Mouse (Mus musculus) liver, postnatal 0 days (tissue): Measurements from ENCODE around the gene Zfp13. TPM values are rescaled to one million over a fixed set of nuclear protein-coding genes. Genes with fewer than 3 reads are reported as not detected.
"Not testable (repeated sequence)": the region's sequence is repeated elsewhere in the genome, so short reads cannot be mapped to it uniquely, and the experiment has no call there.

Source experiments
- ATAC-seq: fragments of 200-750 bp; cut with Nextera tagmentation; 2 replicates; pipeline ENCODE4 v1.8.0; 2017; ENCODE audit warnings: mild to moderate bottlenecking, moderate library complexity
- DNase-seq: peaks from one replicate; pipeline ENCODE4 v3.0.0-alpha.2; 2016
- H3K27ac ChIP-seq: fragments of 300-500 bp; sonication (generic); 2 replicates; pipeline ENCODE4 v1.5.1; 2014; ENCODE audit warnings: antibody characterized with exemption, moderate library complexity, mild to moderate bottlenecking, low read depth
- H3K27me3 ChIP-seq: fragments of 300-500 bp; sonication (generic); 2 replicates; pipeline ENCODE4 v1.6.1; 2014; ENCODE audit warnings: low read length, control low read depth, mixed read lengths; ENCODE audit not compliant: insufficient read depth
- H3K36me3 ChIP-seq: fragments of 300-500 bp; sonication (generic); replicated peaks from 2 replicates; pipeline ENCODE4 v1.6.1; 2014; ENCODE audit warnings: mild to moderate bottlenecking, control low read depth, low read length, moderate library complexity, mixed read lengths; ENCODE audit not compliant: insufficient read depth
- H3K4me1 ChIP-seq: fragments of 300-500 bp; sonication (generic); 2 replicates; pipeline ENCODE4 v1.6.1; 2014; ENCODE audit warnings: antibody characterized with exemption, mild to moderate bottlenecking, control low read depth; ENCODE audit not compliant: insufficient read depth
- H3K4me2 ChIP-seq: fragments of 300-500 bp; sonication (generic); 2 replicates; pipeline ENCODE4 v1.6.1; 2014; ENCODE audit warnings: low read depth, mild to moderate bottlenecking, low read length, moderate library complexity, mixed read lengths
- H3K4me3 ChIP-seq: fragments of 300-500 bp; sonication (generic); 2 replicates; pipeline ENCODE4 v1.5.1; 2014; ENCODE audit warnings: low read depth, low read length
- H3K9ac ChIP-seq: fragments of 300-500 bp; sonication (generic); replicated peaks from 2 replicates; pipeline ENCODE4 v1.6.1; 2014; ENCODE audit warnings: mild to moderate bottlenecking, moderate library complexity
- H3K9me3 ChIP-seq: fragments of 300-500 bp; sonication (generic); 2 replicates; pipeline ENCODE4 v1.6.1; 2016; ENCODE audit warnings: mild to moderate bottlenecking, control low read depth, low read length, mixed read lengths
- CTCF ChIP-seq: sonication (generic); IDR thresholded peaks from 2 replicates; pipeline ENCODE4 v1.5.1; 2016; ENCODE audit warnings: antibody characterized with exemption, low read depth
- EP300 ChIP-seq: IDR thresholded peaks from 2 replicates; pipeline ENCODE4 v1.6.1; 2016; ENCODE audit warnings: antibody characterized with exemption, low read depth, mild to moderate bottlenecking
- WGBS: fragments of 180-500 bp; shearing (Covaris S2); extraction: QIAGEN DNeasy Blood & Tissue Kit; methylation state at CpG from one replicate; pipeline ENCODE4 v1.1.7; 2014; ENCODE audit not compliant: insufficient replicate concordance; 5-methylcytosine and 5-hydroxymethylcytosine counted together
- polyA plus RNA-seq: library from polyadenylated mRNA; unstranded; fragments of >200 nt; fragmentation: Nextera tagmentation; extraction: Ambion mirVana; gene quantifications from 2 replicates; pipeline ENCODE4 v1.2.1, GENCODE M21; 2015

Zfp13 gene
- polyA plus RNA-seq, 1 experiment from 2014 or later = 1.4 TPM

DNA sequence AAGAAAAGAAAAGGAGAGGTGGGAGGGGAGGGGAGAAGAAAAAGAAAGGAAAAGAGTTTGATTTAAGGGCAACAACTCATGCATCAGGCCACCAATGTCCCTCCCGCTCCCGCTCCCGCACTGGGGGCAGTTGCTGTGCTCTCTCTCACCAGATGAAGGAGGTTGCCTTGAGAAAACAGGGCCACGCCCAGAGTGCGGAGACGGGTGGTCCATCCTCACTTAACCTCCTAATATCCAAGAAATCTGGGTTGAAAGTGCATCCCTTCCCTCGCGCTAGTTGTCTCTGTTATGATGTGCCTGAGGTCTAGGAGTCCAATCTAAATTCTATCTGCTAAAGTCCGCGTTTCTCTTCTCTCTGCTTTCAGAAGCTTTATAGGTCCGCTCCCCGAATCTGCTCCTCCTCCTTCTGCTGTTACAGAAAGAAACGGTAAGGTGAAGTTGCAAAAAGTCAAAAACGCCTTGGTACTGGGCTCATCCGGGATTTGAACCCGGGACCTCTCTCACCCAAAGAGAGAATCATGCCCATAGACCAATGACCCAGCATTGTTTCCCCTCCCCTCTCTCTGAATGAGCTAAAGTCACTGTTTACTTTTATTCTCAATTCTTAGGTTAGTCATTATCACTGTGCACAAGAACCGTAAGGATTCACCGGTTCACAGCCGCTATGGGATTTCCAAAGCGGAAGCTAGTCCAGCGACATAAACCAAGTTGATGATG lies 60.8 kb downstream of the Zfp13 start:
- no peak for DNase-seq
- no peak for ATAC-seq
- Histone ChIP-seq H3K36me3 (no peaks in the 10 kb centered on the region), H3K4me2 (peak overlapping the region; percentile 71), H3K4me3 (peak overlapping the region; percentile 37), H3K9me3 (no peaks in the 10 kb centered on the region), H3K27ac (no peak overlapping the region), H3K27me3 (0 out of 2 replicates have a peak, but pooled peaks cover 12% of the 10 kb centered on the region), H3K9ac (0 out of 2 replicates have a peak overlapping the region, but pooled peaks have one; percentile 21), H3K4me1 (peaks cover 19% of the 10 kb centered on the region)
- 11% methylated on average over 21 of the region's 21 CpGs for WGBS
- TF ChIP-seq CTCF (no peak), EP300 (no peak)

DNA sequence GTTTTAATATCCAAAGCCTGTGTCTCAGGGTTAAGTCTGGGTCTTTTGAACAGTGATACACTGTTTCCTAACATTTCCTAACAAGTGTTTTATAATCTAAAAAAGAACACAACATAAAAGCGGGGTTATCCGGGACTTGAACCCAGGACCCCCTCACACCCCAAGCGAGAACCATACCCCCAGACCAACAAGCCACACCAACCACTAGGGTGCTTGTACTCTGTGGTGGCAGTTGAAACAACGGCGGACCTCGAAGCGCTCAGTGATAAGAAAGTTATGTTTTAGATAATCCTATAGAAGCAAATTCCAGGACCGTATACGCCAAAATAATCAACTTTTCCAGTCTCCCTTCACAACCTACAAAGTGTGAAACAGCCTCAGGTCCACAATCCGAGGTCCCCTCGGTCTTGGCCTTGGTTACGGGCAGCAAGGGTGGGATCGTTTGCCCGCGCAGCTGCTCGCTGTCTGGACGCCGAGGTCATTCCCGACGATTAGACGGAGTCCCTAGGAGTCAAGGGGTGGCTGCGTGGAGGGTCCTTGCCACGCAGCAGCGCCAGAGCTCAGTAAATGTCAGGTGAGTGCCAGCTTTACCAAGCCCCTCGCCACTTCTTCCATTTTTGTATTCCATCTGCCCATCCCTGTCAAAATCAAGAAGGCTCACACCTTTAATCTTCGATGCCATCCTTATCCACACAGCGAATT lies 61.6 kb downstream of the Zfp13 start:
- no peaks in the 10 kb centered on the region for H3K9me3 ChIP-seq
- 0 out of 2 replicates have a peak, but pooled peaks cover 12% of the 10 kb centered on the region for H3K27me3 ChIP-seq
- no peak for ATAC-seq
- H3K4me2 ChIP-seq = peak overlapping the region; percentile 71
- peak overlapping the region; percentile 21; the same call in 1 of the 2 replicates for H3K9ac ChIP-seq
- H3K27ac ChIP-seq = no peak overlapping the region
- H3K4me3 ChIP-seq = peak overlapping the region; percentile 37
- peaks cover 16% of the 10 kb centered on the region for H3K4me1 ChIP-seq
- DNase-seq = no peak
- TF ChIP-seq EP300 (no peak), CTCF (no peak)
- WGBS = 5% methylated on average over 27 of the region's 27 CpGs
- no peaks in the 10 kb centered on the region for H3K36me3 ChIP-seq

DNA sequence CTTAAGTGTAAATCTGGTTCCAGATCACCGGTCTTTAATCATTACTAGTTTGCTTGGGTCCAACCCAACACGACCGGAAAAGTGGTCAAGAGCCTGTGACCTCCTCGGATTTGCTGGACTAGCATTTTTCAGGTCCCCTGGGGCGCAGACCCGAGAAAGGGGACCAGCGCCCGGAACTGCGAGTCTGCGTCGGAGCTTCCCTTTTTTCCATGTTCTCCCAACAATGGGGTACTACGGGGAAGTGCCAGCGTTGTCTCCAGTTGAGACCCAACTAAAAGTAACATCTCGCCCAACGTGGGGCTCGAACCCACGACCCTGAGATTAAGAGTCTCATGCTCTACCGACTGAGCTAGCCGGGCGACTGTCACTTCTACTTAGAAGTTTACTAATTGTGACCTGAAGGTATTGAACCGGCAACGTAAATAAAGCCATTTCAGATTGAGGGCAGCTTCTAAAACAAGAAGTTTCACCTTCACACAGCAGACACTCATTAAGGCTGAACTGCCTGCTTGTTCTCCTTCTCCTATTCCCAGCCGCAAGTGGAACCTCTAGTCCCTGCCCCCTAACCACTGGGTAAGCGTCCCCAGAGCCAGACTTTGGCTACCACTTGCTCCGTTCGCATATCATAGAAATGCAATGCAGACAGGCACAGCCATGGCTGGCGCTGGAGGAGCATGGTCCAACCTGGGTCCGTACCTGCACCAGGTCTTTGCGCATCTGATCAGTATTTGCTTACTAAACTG lies 64.1 kb downstream of the Zfp13 start:
- peak overlapping the region; percentile 57 for H3K4me2 ChIP-seq
- H3K27ac ChIP-seq, DNase-seq, H3K9ac ChIP-seq, H3K36me3 ChIP-seq, H3K9me3 ChIP-seq: not testable (repeated sequence)
- under 1% methylated on average over 15 of the region's 29 CpGs for WGBS
- 0 out of 2 replicates have a peak, but pooled peaks cover 12% of the 10 kb centered on the region for H3K27me3 ChIP-seq
- peak; percentile 63 for ATAC-seq
- H3K4me3 ChIP-seq = peak overlapping the region; percentile 11; the same call in 1 of the 2 replicates
- peaks cover 14% of the 10 kb centered on the region for H3K4me1 ChIP-seq

DNA sequence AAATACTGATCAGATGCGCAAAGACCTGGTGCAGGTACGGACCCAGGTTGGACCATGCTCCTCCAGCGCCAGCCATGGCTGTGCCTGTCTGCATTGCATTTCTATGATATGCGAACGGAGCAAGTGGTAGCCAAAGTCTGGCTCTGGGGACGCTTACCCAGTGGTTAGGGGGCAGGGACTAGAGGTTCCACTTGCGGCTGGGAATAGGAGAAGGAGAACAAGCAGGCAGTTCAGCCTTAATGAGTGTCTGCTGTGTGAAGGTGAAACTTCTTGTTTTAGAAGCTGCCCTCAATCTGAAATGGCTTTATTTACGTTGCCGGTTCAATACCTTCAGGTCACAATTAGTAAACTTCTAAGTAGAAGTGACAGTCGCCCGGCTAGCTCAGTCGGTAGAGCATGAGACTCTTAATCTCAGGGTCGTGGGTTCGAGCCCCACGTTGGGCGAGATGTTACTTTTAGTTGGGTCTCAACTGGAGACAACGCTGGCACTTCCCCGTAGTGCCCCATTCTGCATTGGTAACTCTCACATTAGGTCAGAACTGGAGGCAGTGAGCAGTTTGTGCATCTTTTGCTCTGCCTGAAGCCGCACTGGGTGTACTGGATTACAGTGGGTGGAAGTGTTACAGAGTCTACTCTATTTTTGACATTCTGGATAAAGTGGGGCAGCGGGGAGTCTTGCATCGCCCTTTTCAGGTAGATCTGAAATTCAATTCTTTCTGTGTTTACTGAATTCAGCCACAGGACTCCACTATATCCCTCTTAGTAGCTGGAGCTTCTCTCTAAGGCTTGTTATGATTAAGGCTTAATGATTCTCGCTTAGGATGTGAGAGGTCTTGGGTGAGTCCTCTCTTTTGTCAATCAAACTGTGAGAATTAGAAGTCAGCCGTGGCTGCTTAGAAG lies 65.4 kb downstream of the Zfp13 start:
- H3K36me3 ChIP-seq, H3K9ac ChIP-seq, H3K27ac ChIP-seq, H3K9me3 ChIP-seq, H3K27me3 ChIP-seq, DNase-seq: not testable (repeated sequence)
- peaks cover 14% of the 10 kb centered on the region for H3K4me1 ChIP-seq
- peak; percentile 61 for ATAC-seq
- 3% methylated on average over 9 of the region's 23 CpGs for WGBS
- H3K4me2 ChIP-seq = peak overlapping the region; percentile 57
- 0 out of 2 replicates have a peak overlapping the region, but pooled peaks have one; percentile 8 for H3K4me3 ChIP-seq

- not testable (repeated sequence) for H3K27ac ChIP-seq, H3K27me3 ChIP-seq, H3K36me3 ChIP-seq, DNase-seq, H3K4me1 ChIP-seq, ATAC-seq, H3K4me2 ChIP-seq, H3K9me3 ChIP-seq, H3K9ac ChIP-seq, H3K4me3 ChIP-seq
- WGBS = 37% methylated on average over 1 of the region's 1 CpGs
These were observed 67.9 kb downstream of the Zfp13 start for GRCm38 (mm10) chr17:23531408-23531807.

Other genes starting within 250 kb of the Zfp13 start
- not detected in 2 replicates for gene Vmn2r116, start 214.9 kb downstream of the Zfp13 start, polyA plus RNA-seq
- gene Vmn2r117, start 119.8 kb downstream of the Zfp13 start, polyA plus RNA-seq = not detected in 2 replicates
- gene Zfp213, start 35.2 kb downstream of the Zfp13 start, polyA plus RNA-seq = 5.2 and 5.5 TPM in 2 replicates
- not detected in 2 replicates for gene Zscan10, start 1.4 kb upstream of the Zfp13 start, polyA plus RNA-seq
- gene Mmp25, start 45.8 kb upstream of the Zfp13 start, polyA plus RNA-seq = 0.49 and 0.67 TPM in 2 replicates
- gene Bicdl2, start 61.0 kb upstream of the Zfp13 start, polyA plus RNA-seq = 0.05 and 0.31 TPM in 2 replicates
- 26.6 and 28.6 TPM in 2 replicates for gene Hcfc1r1, start 74.1 kb upstream of the Zfp13 start, polyA plus RNA-seq
- 8.5 and 10.3 TPM in 2 replicates for gene Thoc6, start 74.4 kb upstream of the Zfp13 start, polyA plus RNA-seq
- 28.1 and 29.7 TPM in 2 replicates for gene Tnfrsf12a, start 78.0 kb upstream of the Zfp13 start, polyA plus RNA-seq
- gene Cldn6, start 79.8 kb upstream of the Zfp13 start, polyA plus RNA-seq = 0.94 and 1.3 TPM in 2 replicates
- gene Cldn9, start 84.5 kb upstream of the Zfp13 start, polyA plus RNA-seq = 0.09 and 0.12 TPM in 2 replicates
- gene 1520401A03Rik, start 123.3 kb upstream of the Zfp13 start, polyA plus RNA-seq = not detected in 2 replicates
- gene Pkmyt1, start 126.8 kb upstream of the Zfp13 start, polyA plus RNA-seq = 12.5 and 13.9 TPM in 2 replicates
- 4.0 and 4.3 TPM in 2 replicates for gene Paqr4, start 141.4 kb upstream of the Zfp13 start, polyA plus RNA-seq
- gene Kremen2, start 146.3 kb upstream of the Zfp13 start, polyA plus RNA-seq = not detected in 2 replicates
- gene Flywch1, start 172.1 kb upstream of the Zfp13 start, polyA plus RNA-seq = 11.9 TPM in 2 replicates
- 2.3 and 2.4 TPM in 2 replicates for gene Flywch2, start 186.6 kb upstream of the Zfp13 start, polyA plus RNA-seq
- 132 and 137 TPM in 2 replicates for gene Srrm2, start 191.0 kb upstream of the Zfp13 start, polyA plus RNA-seq
- 458 and 460 TPM in 2 replicates for gene Elob, start 229.6 kb upstream of the Zfp13 start, polyA plus RNA-seq
- not detected in 2 replicates for gene Prss33, start 236.6 kb upstream of the Zfp13 start, polyA plus RNA-seq
- gene Prss32, start 244.4 kb upstream of the Zfp13 start, polyA plus RNA-seq = not detected in 2 replicates
- gene Prss41, start 244.7 kb upstream of the Zfp13 start, polyA plus RNA-seq = 0.06 and 0.25 TPM in 2 replicates